Mouse (Mus musculus): ENCODE measurements at regions not wholly inside any gene's neighbourhood (a gene's known extent, or its start where the extent isn't known, plus 50 kb on each side); places are given as distances from the start of the nearest gene placed in this dataset.

- TF ChIP-seq JUND (conservative IDR thresholded peaks at IDR 0.05; ENCODE audit: low read depth, low read length) (peak; percentile 100), CHD1 (IDR thresholded peaks at IDR 0.05; ENCODE audit: low read depth, low read length) (peak; percentile 98), MXI1 (IDR thresholded peaks at IDR 0.05; ENCODE audit: low read depth, low read length) (peak; percentile 60; the same call in 1 of the 2 replicates), CHD2 (IDR thresholded peaks at IDR 0.05; ENCODE audit: low read length) (peak; percentile 85)
Measured at GRCm38 (mm10) chr4:89530050-89530911, 149.0 kb upstream of the Dmrta1 start (continued).

DNA sequence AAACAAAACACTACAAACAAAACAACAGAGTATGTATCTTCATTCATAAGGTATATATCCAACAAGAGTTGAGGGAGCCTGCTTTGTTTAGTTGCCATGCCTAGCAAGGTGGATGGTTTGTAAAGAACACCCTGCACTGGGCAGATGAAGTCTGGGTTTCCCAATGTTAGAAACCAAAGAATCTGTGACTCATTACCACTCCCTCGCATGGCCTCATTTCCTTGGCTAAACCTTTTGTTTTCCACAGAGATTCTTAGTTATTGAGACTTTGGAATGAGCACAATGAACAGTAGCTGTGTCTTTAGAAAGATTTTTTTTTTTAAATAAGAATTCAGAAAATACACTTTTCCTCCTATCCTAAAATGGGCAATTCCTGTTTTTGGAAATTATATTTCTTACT is 151.3 kb upstream of the Dmrta1 start:
- peak overlapping the region; percentile 78 for H3K9ac ChIP-seq (ENCODE audit: insufficient read depth, low read depth)
- no peaks in the 10 kb centered on the region for H3K36me3 ChIP-seq (replicated peaks in 1 of 2; ENCODE audit: control insufficient read depth in 1 of 2, insufficient read depth in 1 of 2, low read length in 1 of 2)
- dilution Hi-C loops (cut with MboI; ENCODE audit: extremely low pct_ligation_motif_present, extremely low pct_unique_long_range_greater_than_20kb, low sequenced_read_pairs), result no loop called here
- no peaks in the 10 kb centered on the region for H3K27me3 ChIP-seq (replicated peaks)
- H3K9me3 ChIP-seq (replicated peaks; ENCODE audit: low read length), result no peaks in the 10 kb centered on the region
- no peak overlapping the region for H3K4me2 ChIP-seq (ENCODE audit: insufficient read depth, low read depth, poor library complexity, severe bottlenecking)
- in situ Hi-C loops (cut with MboI; ENCODE audit: low pct_ligation_motif_present, low pct_unique_long_range_greater_than_20kb, low sequenced_read_pairs), result loop anchor here (5.0 to 10.0 kb wide), 3 partner anchors 123 to 656 kb away; no protein-coding TSS in a partner anchor
- H3K4me3 ChIP-seq (replicated peaks in 1 of 3; ENCODE audit: low read depth in 2 of 3, low read length in 2 of 3, poor library complexity in 1 of 3), result no peak overlapping the region
- H3K27ac ChIP-seq (ENCODE audit: insufficient read depth, low read depth), result peak overlapping the region; percentile 17
- H3K79me2 ChIP-seq (replicated peaks; ENCODE audit: control insufficient read depth, extremely low read depth, insufficient read depth, poor library complexity, severe bottlenecking), result no peaks in the 10 kb centered on the region
- no peak for DNase-seq (ENCODE audit: extremely low read depth)
- 0 out of 2 replicates have a peak, but pooled peaks have one; percentile 16 for TF ChIP-seq TCF12 (IDR thresholded peaks at IDR 0.05; ENCODE audit: low read depth, low read length)
- TF ChIP-seq CHD1 (IDR thresholded peaks at IDR 0.05; ENCODE audit: low read depth, low read length), result 0 out of 2 replicates have a peak, but pooled peaks have one; percentile 23
- TF ChIP-seq IRF4 (IDR thresholded peaks at IDR 0.05; ENCODE audit: low read depth, low read length), result peak; percentile 37; the same call in 1 of the 2 replicates
- TF ChIP-seq NELFE (IDR thresholded peaks at IDR 0.05; ENCODE audit: low read depth, low read length), result no peak
- TF ChIP-seq UBTF (IDR thresholded peaks at IDR 0.05; ENCODE audit: low read depth, low read length), result no peak
- TF ChIP-seq JUN (IDR thresholded peaks at IDR 0.05; ENCODE audit: insufficient read depth, low read depth, low read length), result no peak
- no peak for TF ChIP-seq ZNF384 (IDR thresholded peaks at IDR 0.05; ENCODE audit: low read depth, low read length)
- peak; percentile 56; the same call in 1 of the 2 replicates for TF ChIP-seq EP300 (IDR thresholded peaks at IDR 0.05; ENCODE audit: low read length)
- no peak for TF ChIP-seq ELF1 (IDR thresholded peaks at IDR 0.05; ENCODE audit: low read depth, low read length)
- TF ChIP-seq CHD2 (IDR thresholded peaks at IDR 0.05; ENCODE audit: low read length), result 0 out of 2 replicates have a peak, but pooled peaks have one; percentile 17
- no peak for TF ChIP-seq SMC3 (IDR thresholded peaks at IDR 0.05; ENCODE audit: low read depth, low read length)
- peak; percentile 24; the same call in 1 of the 2 replicates for TF ChIP-seq MXI1 (IDR thresholded peaks at IDR 0.05; ENCODE audit: low read depth, low read length)
- TF ChIP-seq POLR2AphosphoS2 (IDR thresholded peaks at IDR 0.05; ENCODE audit: low read depth, low read length), result no peak
- TF ChIP-seq MEF2A (IDR thresholded peaks at IDR 0.05; ENCODE audit: borderline replicate concordance, low read depth, low read length), result 0 out of 2 replicates have a peak, but pooled peaks have one; percentile 44
- no peak for TF ChIP-seq PAX5 (IDR thresholded peaks at IDR 0.05; ENCODE audit: low read length)
- no peak for TF ChIP-seq E2F4 (IDR thresholded peaks at IDR 0.05; ENCODE audit: insufficient replicate concordance, low read depth, low read length)
- no peak for TF ChIP-seq POLR2A (IDR thresholded peaks at IDR 0.05; ENCODE audit: low read depth, low read length)
- H3K4me1 ChIP-seq (ENCODE audit: control insufficient read depth in 1 of 2, insufficient read depth in 2 of 2), result peaks cover 18 to 77% of the 10 kb centered on the region in 2 experiments
